Mouse (Mus musculus): ENCODE results near the gene Gpr156.

GRCm38 (mm10) chr16:37948365-37948764, 32.1 kb downstream of the Gpr156 start:
- TF ChIP-seq CTCF (IDR thresholded peaks at IDR 0.05; ENCODE audit: insufficient read depth, low read length) (no peak), POLR2A (IDR thresholded peaks at IDR 0.05; ENCODE audit: borderline replicate concordance, extremely low read depth, low read depth, low read length) (no peak)
